Mouse (Mus musculus): ENCODE measurements around the gene Timp1.
A peak's percentile ranks its signal among the peaks of the same experiment; 100 is the strongest.

Gene Timp1

DNA sequence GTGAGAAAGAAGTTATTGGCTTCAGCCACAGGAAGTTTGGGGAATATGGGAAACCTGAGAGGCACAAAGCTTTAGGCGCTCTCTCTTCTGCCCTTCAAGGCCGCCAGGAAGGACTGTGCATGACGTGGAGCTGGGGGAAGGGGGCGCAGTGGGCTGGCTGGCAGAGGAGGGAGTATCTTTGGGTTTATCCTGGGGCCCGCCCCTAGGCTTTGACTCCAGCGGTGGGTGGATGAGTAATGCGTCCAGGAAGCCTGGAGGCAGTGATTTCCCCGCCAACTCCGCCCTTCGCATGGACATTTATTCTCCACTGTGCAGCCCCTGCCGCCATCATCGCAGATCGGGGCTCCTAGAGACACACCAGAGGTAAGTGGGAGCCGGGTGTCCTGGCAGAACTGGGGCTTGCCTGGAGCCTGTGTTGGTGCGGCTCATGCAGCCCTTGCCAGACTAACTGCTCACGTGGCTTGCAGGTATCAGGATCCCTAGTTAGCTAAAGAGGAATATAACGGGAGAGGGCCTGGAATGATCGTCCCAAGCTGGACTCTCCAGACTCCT, at the start of gene Timp1:
Timp1 (plus strand) TSS at position 205 of the 552 bp plus-strand sequence.
- no peak for DNase-seq

DNA sequence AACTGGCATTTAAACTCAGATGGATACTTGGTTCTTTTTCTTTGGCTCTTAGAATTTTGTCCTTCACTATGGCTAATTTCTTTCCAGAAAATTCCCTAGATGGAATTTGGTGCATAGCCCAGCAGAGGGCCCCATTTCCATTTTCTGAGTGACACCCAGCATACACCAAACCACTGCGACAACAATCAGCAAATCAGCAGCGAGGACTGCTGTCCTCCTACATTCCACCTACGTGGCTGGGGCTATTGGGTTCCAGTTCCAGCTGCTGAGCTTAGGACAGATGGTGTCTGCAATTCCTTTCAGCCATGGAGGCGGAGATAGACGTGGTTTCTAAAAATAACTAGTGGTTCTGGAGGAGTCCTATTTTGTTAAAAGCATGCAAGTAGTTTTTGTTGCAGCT, 41.0 kb upstream of the Timp1 start:
- DNase-seq = peak; percentile 41

DNA sequence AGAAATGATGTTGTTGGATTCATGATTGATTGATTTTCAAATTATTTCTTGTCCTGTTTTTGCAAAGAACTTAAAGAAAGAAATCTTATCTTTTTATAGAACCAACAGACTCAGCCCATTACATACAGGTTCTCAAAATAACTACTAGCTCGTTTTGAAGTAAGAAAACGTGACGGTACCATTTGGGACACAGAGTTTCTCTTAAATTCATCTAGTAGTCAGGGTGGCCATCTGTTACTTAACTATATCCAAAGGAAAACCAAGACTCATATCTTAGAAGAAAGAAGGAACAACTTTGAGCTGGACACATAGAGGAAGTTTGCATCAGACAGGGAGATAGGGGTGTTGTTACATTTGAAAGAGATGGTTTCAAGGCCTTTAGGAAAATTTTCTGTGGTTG, 22.7 kb upstream of the Timp1 start:
- DNase-seq = no peak

DNA sequence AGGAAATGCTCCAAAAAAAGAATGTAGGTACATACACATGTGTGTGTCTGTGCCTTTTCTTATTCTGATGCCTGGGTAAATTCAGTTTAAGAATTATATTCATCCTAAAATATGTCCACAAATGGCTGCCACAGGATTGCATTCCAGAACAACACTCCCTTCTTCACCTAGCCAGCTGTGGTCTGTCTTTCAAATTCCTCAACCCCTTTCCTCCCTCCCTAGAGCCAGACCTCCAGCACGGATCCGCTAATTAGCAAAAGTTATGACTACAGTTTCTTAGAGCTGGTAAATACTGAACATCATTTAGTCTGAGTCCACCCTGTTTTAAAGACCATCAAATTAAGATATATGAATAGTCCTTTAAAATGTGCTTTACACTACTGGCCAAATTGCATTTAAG, 22.1 kb upstream of the Timp1 start:
- DNase-seq = no peak

DNA sequence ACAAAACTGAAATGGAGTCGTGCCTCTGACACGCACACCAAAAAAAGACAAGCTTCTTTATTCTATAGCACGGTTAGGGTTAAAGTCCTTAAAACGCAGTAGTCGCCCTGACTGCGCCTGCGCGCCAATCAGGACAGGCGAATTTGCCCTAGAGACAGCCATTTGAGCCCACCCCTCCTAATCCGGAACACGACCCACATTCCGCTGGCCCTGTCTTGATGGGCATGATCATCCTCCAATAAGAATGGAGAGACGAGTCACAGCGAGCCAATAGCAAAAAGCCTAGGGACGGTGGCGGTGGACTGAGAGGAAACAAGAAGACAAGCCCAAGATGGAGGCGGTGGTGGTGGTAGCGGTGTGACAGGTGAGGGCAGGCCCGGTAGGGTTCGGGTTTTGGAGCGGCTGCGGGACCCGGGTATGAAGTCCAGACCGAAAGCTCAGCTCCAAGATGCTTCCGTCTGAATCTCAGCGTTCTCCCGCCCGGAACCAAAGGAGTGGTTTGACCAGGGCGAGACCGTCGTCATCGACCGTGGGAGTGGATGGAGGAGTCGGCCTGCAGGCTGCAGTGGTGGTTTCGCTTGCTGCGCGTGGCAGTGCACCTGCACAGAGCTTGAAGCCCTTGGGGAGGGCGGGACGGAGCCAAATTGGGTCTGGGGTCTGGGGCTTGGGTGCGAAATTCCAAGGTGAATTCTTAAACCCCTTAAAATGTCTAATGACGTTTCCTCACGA, 21.5 kb upstream of the Timp1 start:
- peak; percentile 88 for DNase-seq

DNA sequence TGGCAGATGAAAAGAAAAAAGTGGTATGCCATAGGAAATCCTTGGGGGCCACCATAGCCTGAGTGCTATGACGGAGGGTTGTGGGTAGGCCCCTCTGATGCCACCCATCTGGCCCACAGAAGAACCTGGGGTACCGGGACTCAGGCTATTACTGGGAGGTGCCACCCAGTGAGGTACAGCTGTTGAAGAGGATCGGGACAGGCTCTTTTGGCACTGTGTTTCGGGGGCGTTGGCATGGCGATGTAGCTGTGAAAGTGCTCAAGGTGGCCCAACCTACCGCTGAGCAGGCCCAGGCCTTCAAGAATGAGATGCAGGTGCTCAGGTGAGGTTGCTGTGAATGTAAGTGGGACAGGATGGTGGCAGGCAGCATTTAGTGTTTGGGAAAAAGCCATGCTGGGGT, 16.2 kb upstream of the Timp1 start:
- no peak for DNase-seq

DNA sequence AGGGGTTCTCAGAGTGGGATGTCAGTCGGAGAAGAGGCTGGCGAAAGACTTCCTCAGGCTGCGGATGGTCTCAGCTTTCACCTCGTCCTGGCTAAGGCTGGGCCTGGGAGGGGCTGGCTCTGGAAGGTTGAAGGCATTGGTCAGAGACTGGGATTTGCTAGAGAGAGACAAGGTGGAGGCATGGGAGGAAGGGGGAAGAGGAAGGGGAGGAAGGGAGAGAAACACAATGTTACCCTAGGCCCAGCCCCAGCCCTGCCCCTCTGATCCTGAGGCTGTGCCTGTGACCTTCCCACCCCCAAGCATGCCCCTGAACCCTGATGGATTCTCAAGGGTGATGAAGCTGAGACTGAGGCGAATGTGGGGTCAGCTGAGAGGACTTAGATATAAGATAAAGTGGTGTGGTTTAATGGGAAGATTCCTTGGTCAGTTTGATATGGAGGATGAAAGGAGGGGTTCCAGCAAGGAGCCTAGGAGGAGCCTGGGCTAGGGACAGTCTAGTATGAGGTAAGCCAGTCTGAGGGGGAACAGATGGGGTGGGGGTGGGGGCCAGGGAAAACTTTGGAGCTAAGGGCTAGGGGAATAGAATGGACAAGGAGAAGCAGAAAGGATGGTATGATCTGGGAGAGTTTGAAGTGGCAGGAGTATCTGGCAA, 8.4 kb upstream of the Timp1 start:
- DNase-seq = no peak

DNA sequence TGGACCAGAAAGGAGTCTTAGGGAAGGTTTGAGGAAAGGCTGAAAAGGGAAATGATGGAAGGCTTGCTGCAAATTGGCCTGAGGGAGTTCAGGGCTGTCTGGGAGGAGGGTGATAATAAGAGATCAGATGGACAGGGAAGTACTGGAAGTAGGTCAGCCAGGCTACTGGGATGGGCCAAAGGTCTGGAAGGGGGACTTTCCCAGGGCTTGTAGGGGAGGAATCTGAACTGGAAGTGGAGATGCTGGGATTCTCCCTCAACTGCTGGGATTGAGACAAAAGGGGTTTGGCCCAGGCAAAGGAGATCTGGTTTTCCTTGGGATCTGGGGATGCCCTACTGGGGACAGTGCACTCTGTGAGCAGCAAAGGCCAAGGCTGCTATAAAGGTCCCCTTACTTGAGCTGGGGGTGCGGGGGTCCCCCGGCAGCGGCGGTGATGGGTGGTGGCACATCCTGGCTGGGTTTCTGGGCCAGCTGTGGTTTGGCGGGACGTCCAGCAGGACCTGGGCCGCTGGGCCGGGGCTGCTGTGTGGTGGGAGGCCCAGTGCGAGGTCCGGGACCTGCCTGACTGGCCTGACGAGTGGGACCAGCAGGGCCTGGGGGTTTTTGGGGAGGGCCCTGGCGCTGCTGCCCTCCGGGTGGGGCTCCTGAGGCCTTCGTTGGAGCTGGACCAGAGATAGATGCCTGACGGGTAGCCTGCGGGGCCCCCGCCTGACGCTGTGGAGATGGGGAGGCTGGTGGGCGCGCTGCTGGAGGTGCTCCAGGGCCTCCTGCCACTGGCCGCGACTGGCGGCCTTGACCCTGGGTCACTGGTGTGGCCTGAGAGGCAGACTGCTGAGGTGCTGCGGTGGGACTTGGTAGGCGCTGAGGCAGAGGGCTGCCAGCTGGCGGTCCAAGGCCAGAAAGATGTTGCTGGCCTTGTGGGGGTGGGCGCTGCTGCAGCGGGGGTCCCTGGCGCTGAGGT, 7.6 kb upstream of the Timp1 start:
- DNase-seq = no peak

DNA sequence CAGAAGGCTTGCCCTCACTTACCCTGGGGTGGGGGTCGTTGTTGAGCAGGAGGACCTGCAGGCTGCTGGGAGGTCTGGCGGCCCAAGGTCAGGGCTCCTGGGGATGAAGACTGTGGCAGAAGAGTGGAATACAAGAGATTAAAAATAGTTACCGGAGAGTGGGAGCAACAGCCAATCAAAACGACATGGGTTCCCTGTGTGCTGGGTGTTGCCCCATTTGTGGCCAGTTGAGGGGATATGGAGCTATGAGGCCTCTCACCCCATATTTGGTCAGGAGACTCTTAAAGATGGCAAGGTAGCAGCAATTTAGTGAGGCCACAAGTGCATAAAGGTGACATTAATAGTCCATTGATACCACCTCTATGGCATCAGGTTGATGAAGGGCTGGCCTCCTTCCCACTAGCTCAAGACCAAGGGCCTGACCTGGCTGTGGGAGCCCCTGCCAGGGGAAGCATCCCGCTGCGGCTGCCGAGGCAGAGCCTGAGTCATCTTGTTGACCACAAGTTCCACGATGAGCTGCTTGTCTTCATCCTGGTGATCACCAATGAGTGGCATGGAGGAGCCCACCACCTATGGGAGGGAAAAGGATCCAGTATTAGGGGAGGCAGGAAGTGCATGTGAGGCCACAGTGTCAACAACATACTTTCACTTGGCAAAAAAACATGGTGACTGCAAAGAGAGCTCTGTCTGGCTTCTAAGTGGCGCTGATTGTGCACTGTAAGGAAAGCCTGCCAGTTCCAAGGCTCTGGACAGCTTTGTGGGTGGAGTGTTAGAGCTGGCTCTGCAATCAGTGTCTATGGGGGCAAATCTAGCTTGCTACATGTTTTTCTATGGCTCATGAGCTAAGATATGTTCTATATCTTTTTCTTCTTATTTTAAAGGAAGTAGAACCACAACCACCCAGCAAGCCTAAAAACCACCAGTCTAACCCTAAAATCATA, 6.5 kb upstream of the Timp1 start:
- no peak for DNase-seq

DNA sequence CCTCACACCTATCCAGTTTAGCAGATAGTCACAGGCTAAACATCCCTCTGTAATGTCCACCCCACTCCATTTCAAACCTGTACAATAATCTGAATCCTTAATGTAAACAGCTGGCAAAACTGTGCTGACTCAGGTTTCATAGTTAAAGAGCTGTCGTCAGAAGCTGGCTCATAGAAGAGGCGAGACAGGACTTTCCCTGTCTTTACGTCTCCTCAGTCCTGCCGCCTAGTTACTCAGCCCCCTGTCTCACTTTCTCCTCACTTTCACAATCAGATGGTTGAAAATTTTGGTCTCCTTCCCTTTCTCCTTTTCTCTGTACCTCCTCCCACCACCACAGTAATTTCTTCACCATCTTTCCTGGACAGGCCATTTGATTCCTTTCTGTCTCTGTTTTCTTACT, 1.9 kb upstream of the Timp1 start:
- DNase-seq = no peak

DNA sequence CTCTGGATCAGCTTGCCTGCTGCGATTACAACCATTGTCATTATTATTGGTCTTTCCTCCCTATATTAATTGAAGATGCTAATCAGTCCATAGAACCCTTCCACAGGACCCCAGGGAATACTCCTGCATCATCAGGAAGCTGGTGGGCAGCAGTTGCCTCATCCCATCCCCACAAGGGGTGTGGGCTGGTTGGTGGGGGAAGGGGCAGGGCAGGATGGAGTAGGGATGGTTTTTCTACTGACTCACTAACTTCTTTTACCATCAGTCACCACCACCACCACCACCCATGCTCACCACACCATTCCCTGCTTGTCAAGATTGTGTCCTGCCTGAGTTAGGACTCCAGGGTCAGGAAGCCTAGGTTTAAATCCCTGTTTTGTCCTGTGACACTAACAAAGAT, 763 bp upstream of the Timp1 start:
- no peak for DNase-seq

DNA sequence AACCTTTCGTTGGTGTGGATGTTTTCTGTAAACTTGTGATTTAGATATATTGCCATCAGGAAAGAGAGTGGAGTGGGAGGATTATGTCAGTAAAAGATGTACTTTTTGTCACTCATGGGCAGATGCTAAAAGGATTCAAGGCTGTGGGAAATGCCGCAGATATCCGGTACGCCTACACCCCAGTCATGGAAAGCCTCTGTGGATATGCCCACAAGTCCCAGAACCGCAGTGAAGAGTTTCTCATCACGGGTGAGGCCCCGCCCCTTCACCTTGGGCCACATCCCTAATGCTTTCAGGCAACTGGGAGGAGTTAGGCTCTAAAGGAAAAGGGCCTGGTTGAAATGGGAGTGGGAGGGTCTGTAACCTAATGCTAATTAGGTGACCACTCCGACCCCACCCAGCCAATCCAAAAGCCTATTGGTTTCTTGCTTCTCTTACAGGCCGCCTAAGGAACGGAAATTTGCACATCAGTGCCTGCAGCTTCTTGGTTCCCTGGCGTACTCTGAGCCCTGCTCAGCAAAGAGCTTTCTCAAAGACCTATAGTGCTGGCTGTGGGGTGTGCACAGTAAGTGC, 3.0 kb downstream of the Timp1 start:
- DNase-seq = no peak

DNA sequence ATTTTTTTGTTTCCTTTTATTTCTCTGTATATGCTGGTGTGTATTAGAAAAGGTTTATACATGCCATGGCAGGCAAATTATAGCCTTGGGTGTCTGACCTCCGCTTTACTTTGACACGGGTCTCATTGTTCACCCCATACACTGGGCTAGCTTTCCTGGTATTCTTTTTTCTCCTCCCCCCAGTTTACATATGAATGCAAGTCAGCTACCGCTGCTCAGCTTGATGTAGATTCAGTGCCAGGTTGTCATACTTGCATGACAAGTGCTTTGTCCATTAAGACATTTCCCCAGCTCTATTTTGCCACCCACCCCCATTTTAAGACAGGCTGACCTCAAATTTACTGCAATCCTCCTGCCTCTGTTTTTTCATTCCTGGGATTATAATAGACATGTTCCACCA, 5.3 kb downstream of the Timp1 start:
- DNase-seq = no peak

DNA sequence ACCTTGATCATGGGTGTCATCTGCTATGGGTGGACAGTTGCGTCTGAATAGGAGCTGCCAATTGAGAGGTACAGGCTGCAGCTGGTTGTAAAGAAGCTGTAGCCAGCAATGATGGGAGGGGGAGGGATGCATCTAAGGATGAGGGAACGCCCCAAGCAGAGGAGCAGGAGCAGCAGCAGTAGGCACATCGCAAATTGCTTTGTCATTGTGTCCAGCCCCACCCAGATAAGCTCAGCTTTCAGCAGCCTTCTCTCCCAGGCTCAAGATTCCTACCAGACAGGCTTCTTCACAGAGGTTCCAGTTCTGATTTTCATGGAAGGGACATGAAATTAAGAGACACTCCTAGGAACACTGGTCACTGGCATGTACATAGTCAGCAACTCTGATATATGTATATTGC, 40.1 kb downstream of the Timp1 start:
- DNase-seq = no peak

DNA sequence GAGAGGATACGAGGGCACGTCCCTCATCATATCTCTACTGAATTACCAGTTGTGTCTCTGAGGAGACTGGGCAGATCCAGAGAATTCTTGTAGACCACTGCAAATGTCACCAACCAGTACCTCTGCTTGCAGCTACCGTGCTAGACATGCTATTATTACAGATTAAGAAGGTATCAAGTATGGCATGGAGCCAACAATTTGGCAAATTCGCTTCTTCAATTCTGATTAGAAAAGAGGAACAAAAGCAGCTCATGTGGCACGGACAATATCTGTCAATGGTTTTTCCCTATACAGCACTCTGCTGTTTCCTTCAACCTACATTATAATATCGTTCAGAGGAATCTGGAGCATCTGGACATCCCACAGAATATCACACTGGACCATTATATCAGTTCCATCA, 43.8 kb downstream of the Timp1 start:
- DNase-seq = no peak

DNA sequence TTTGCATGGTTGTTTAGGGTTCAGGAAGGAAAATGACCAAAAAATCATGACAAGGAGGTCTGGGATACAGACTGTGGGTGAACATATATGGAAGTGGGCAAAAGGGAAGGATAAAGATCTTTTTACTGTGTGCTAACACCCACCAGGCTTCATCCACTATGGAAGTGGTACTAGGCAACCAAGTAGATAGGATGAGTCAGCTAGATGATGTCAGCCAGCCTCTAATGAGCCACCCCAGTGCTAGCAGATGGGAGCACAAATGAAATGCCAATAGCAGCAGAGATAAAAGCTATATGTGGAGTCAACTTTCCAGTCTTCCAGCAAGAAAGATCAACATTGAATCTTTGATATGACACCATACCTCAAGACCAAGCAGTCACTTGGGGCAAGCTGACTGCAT, 45.1 kb downstream of the Timp1 start:
- DNase-seq = no peak

DNA sequence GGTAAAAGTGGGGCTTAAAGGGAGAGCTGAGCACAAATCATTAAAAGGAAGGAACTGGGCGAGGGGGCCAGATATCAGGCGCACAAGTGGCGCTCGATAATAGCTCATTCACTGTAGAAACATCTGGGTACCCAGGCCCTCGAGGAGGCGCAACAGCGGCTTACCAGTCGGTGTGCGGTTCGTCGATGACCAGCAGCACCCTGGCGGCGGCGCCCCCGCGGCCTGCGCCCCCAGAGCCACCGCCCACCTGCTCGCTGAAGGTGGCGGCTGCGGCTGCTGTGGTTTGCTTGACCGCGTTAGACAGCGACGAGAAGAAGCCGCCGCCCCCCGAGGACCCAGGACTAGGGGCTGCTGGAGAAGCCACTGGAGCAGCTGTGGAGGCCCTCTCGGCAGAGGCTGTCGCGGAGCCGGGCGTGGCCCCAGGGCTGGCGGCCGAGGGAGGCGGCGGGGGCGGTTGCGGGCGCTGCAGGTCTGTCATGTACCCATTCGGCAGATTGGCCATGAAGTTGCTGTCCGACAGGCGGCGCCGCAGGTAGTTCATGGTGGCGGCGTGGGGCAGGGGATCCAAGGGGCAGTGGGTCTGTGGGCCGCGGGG, 50.4 kb downstream of the Timp1 start:
- DNase-seq = peak; percentile 7

DNA sequence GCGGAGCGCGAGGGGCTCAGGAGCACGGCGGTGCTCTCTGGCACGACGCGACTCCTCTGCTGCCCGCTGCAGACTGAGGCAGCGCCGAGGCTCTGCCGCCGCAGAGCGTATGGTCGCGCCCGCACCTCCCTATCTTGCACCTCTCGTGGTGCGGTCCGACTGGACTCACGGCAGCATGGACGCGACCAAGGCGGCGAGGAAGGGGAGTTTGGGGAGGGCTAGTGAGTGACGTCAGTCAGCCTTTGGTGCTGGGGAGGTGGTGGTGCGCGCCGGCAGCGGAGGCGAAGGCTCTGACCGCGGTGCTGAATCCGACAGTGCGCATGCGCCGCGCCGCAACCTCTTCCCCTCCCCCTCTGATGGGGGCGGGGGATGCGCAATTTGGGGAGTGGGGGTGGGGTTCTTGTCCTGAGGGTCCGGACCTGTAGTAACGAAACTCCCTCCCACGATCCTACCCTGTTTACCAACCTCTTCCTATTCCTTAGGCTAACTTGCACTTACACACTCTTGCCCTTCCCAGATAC, 50.9 kb downstream of the Timp1 start, which contains the start of gene Syn1:
Syn1 (minus strand) TSS at position 161 of the 521 bp plus-strand sequence.
- peak; percentile 65 for DNase-seq

DNA sequence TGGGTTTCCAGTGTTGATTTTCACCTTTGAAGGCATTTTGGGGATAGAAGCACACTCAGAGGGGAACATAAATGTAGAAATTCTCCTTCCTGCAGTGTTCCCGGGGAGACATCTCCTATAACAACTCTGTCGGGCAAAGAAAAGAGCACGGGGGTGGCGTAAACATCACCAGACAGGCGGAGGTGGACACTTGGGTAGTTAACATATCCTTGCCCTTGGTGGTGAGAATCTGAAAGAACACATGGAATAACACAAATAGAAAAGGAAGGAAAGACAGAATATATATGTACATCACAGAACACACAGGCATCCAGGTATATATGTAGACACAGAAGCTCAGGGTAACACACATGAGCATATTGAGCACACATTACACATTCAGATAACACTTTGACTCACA, 51.4 kb downstream of the Timp1 start:
- no peak for DNase-seq

DNA sequence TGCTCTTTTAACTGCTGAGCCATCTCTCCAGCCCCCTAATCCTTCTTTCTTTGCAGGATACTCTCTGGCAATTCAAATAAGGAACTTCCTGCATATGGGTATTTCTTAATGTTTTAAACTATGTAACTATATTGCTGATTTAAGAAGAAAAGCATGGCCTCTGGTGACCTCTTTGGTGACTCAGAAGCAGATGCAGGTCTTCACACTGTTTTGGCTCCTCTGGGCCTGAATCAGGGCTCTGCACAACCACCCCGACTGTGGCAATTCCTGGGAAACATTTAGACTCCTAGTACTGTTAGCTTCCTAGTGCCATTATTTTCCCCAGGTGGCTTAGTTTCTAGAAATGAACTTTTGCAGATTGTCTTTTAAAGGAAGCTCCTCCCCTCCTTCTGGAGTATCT, 53.5 kb downstream of the Timp1 start:
- DNase-seq = no peak

Measured in kidney, adult 18-20 months (tissue).